Mouse (Mus musculus) erythroblast, embryonic 14.5 days (primary cell): Measurements from ENCODE around the gene Atxn2l. TPM values are rescaled to one million over a fixed set of nuclear protein-coding genes. Genes with fewer than 3 reads are reported as not detected.

Experiments used
- H3K27me3 ChIP-seq: 2 replicates; pipeline ENCODE4 v1.6.1; 2012; ENCODE audit warnings: inconsistent platforms; ENCODE audit not compliant: control insufficient read depth
- H3K36me3 ChIP-seq: 2 replicates; pipeline ENCODE4 v1.6.1; 2012; ENCODE audit warnings: mild to moderate bottlenecking, inconsistent platforms; ENCODE audit not compliant: control insufficient read depth
- H3K4me1 ChIP-seq: 2 replicates; pipeline ENCODE4 v1.6.1; 2012; ENCODE audit warnings: inconsistent platforms; ENCODE audit not compliant: control insufficient read depth
- H3K4me3 ChIP-seq: replicated peaks from 2 replicates; pipeline ENCODE3; 2012; ENCODE audit warnings: moderate library complexity, mild to moderate bottlenecking, inconsistent platforms
- H3K9me3 ChIP-seq: 2 replicates; pipeline ENCODE4 v1.6.1; 2012; ENCODE audit warnings: low read length, inconsistent platforms, mixed read lengths; ENCODE audit not compliant: control insufficient read depth
- GATA1 ChIP-seq: IDR thresholded peaks from 2 replicates; pipeline ENCODE4 v1.6.1; 2012; ENCODE audit warnings: low read length, inconsistent platforms, mixed read lengths
- TAL1 ChIP-seq: IDR thresholded peaks from 3 replicates; pipeline ENCODE4 v1.6.1; 2012; ENCODE audit warnings: low read length, inconsistent platforms, mixed read lengths
- polyA plus RNA-seq: library from polyadenylated mRNA; stranded (reverse); fragments of >175 nt; gene quantifications from 2 replicates; pipeline ENCODE4 v1.2.3, GENCODE M21; 2012

Gene Atxn2l
- polyA plus RNA-seq = 56.8 and 76.8 TPM in 2 replicates

DNA sequence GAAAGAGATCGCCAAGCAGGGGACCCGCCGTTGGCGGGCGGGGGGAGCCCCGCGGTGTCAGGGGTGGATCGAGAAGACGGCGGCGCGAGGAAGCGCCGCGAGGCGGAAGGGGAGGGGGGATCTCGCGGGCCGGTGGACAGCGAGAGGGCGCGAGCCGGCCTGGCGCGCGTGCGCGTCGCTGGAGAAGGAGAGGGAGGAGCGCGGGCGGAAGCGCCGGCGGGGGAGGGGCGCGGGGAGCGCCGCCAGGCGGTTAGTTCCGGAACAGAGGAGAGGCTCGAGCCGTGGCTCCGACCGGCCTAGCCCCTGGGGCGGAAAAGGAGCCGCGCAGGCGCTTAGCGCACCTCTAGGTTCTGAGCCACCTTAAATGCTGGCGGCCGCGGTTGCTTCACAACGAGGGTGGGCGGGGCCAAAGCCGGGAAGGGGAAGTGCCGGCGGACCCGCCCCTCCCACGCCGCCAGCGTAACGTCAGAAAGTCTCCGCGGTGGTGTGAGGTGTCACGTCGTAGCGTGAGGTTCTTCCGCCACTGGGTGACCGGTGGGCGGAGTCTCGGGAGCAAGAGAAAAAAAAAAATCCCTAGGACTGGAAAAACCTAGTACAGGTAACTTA, at the start of gene Atxn2l:
Gene Atxn2l, minus strand, starts transcription at position 165 of the 606 bp plus-strand sequence.
- Histone ChIP-seq H3K27me3 (no peaks in the 10 kb centered on the region), H3K4me1 (peaks cover 32% of the 10 kb centered on the region), H3K36me3 (peaks cover 29% of the 10 kb centered on the region), H3K4me3 (peak within 1 kb of the TSS; percentile 100), H3K9me3 (no peaks in the 10 kb centered on the region)
- TF ChIP-seq TAL1 = no peak
- no peak for TF ChIP-seq GATA1

DNA sequence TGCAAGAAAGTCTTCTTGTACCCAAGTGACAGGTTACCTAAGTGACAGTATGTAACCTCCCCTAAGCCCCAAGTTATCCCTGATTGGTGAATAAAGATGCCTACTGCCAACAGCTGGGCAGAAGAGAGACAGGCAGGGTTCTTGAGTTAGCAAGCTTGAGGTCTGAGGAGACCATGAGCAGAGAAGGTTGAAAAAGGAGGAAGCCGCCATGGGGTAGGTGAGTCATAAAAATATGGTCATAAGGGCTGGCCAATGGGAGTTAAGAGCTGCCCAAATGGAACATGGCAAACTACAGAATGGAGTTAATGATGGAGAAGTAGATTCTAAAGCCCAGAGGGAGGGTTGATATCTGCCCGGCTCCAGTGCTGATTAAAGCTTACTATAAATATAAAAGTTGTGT, 42.4 kb upstream of the Atxn2l start:
- H3K9me3 ChIP-seq = no peaks in the 10 kb centered on the region
- no peak for TF ChIP-seq TAL1
- no peak for TF ChIP-seq GATA1
- H3K4me3 ChIP-seq = no peak overlapping the region
- H3K27me3 ChIP-seq = no peaks in the 10 kb centered on the region
- no peaks in the 10 kb centered on the region for H3K4me1 ChIP-seq
- peaks cover 71% of the 10 kb centered on the region for H3K36me3 ChIP-seq

DNA sequence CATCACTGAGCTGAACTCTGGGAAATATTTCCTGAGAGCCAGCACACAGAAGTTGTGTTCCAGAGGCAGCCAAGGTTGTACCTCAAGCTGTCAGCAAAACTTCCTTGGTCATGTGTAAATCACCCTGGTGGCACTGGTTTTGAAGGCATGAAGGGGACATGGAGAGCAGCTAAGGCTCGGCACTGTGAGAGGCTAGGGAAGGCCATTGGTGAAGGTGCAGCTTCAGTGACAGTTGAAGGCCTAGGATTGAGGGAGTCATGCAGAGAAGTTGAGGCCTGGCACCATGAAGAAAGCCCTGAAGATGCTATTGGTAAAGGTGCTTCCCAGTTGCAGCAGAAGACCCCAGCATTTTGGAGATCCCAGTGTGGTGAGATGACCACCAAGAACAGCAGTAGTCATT, 38.4 kb upstream of the Atxn2l start:
- Histone ChIP-seq H3K27me3 (peaks cover 6% of the 10 kb centered on the region), H3K4me3 (no peak overlapping the region), H3K36me3 (peaks cover 32% of the 10 kb centered on the region), H3K4me1 (no peaks in the 10 kb centered on the region), H3K9me3 (no peaks in the 10 kb centered on the region)
- no peak for TF ChIP-seq GATA1
- no peak for TF ChIP-seq TAL1

DNA sequence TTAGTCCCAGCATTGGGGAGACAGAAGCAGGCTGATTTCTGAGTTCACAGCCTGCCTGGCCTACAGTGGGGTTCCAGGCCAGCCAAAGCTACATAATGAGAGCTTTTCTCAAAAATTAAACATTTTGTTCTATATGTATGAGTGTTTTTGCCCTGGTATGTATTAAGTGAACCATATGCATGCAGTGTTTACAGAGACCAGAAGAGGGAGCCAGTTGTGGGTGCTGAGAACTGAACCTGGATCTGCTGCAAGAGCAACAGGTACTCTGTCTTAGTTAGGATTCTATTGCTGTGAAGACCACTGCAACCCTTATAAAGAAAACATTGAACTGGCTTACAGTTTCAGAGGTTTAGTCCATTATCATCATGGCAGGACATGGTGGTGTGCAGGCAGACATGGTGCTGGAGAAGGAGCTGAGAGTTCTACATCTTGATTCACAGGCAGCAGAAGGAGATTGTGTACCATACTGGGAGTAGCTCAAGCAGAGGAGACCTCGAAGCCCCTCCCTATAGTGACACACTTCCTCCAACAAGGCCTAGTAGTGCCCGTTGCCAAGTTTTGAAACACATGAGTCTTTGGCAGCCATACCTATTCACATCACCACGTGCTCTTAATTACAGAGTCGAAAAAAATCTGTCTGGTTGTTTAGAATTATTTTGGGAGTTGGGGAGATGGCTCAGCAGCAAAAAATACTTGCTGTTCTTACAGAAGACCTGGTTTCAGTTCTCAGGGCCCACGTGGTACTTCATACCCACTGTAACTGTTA, 34.8 kb upstream of the Atxn2l start:
- Histone ChIP-seq H3K4me3 (no peak overlapping the region), H3K4me1 (peaks cover 4% of the 10 kb centered on the region), H3K36me3 (no peaks in the 10 kb centered on the region; the same call in 1 of the 2 replicates), H3K27me3 (peaks cover 28% of the 10 kb centered on the region), H3K9me3 (no peaks in the 10 kb centered on the region)
- TF ChIP-seq GATA1 (no peak), TAL1 (no peak)

DNA sequence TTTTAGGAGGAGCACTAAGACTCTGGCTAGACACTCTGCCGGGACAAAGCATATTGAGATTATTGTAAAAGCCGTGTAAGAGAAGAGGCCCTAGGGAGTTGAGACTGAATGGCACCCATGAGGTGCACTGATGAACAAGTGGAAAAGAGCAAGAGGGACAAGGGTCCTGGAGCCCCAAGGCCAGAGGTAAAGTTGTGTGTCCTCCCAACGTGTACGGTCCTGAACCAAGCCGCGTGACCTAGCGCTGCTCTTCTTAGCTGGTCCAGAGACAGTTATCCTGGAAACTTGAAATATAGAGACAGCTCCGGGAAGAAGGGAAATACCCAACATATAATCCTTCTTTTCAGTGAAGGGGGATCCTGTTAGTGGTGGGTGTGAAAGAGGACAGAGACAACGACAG, 33.2 kb upstream of the Atxn2l start:
- TF ChIP-seq TAL1 (no peak), GATA1 (no peak)
- Histone ChIP-seq H3K4me1 (peaks cover 4% of the 10 kb centered on the region), H3K36me3 (no peaks in the 10 kb centered on the region), H3K27me3 (peaks cover 28% of the 10 kb centered on the region), H3K4me3 (no peak overlapping the region), H3K9me3 (no peaks in the 10 kb centered on the region)

DNA sequence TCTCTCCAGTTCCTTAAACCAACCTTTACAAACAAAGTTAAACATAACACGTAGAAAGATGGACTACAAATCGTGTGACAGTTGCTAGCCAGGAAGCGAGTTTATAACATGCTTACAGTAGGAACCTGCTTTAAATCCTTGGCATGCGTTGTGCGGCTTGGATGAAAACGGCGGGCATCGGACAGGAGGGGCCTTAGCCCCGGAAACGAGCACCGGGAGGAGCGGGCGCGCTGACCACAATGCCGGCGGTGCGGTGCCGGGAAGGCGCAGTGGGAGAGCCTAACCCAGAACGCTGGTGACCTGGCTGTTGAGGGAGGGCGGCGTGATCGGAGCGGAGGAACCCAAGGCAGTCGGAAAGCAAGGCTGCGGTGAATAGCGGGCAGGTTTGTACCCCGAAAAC, 32.5 kb upstream of the Atxn2l start:
- no peak for TF ChIP-seq GATA1
- no peak for TF ChIP-seq TAL1
- Histone ChIP-seq H3K36me3 (no peaks in the 10 kb centered on the region), H3K27me3 (peaks cover 28% of the 10 kb centered on the region), H3K9me3 (no peaks in the 10 kb centered on the region), H3K4me1 (peaks cover 4% of the 10 kb centered on the region), H3K4me3 (peak overlapping the region; percentile 50)

DNA sequence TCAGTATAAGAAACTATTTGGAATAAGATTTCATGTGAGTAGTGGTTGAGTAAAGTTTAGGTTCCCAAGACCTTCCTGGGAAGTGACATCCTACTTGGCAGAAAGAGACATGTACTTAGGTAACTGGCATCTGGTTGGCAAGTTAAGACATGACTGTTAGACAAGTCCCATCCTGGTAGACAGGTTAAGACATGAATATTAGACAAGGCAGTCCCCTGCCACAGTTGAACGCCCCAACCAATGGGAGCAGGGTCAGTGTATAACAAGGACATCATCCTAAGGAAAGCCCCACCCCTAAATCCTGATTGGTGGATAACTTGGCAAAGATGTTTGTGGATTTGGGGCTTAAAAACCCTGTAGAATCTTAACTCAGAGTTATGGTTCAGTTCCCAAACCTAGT, 30.2 kb upstream of the Atxn2l start:
- peaks cover 28% of the 10 kb centered on the region for H3K27me3 ChIP-seq
- H3K9me3 ChIP-seq = no peaks in the 10 kb centered on the region

DNA sequence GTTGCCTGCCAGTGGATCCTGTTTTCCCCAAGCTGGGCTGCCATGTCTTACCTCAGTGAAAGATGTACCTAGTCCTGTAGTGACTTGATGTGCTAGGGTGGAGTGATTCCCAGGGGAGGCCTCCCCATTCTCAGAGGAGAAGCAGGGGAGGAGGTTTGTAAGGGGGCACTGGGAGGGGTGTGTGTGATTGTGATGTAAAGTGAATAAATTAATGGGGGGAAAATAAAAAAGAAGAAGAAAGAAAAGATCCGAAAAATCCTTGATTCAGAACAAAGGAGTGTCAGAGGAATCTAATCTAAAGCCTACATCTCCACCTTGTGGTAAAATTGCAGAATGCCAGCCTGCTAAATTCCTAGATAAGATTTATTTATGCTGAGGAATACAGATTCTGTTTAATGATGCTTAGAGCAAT, 24.9 kb upstream of the Atxn2l start:
- no peak overlapping the region for H3K4me3 ChIP-seq
- peak; percentile 26; the same call in 1 of the 2 replicates for TF ChIP-seq GATA1
- TF ChIP-seq TAL1 = no peak
- no peaks in the 10 kb centered on the region for H3K9me3 ChIP-seq
- no peaks in the 10 kb centered on the region for H3K36me3 ChIP-seq
- no peaks in the 10 kb centered on the region for H3K4me1 ChIP-seq
- H3K27me3 ChIP-seq = peaks cover under 1% of the 10 kb centered on the region; the same call in 1 of the 2 replicates

More for the DNA sequence above, 30.2 kb upstream of the Atxn2l start:
- H3K4me3 ChIP-seq = no peak overlapping the region
- no peaks in the 10 kb centered on the region for H3K36me3 ChIP-seq
- no peak for TF ChIP-seq TAL1
- TF ChIP-seq GATA1 = no peak
- peaks cover 4% of the 10 kb centered on the region for H3K4me1 ChIP-seq

DNA sequence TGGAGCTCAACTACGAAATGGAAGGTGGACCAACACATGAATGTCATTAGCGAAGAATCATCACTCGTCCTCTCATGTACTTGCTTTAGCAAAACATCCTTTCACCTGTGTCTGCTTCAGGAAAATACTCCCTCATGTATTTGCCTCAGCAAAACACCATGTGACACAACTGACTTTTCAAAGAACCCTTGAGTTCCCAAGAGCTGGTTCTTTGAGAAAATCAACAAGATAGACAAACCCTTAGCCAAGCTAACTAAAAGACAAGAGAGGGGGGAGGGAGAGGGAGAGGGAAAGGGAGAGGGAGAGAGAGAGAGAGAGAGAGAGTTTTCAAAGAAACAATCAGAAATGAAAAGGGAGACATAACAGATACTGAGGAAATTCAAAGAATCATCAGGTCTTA, 20.1 kb upstream of the Atxn2l start:
- Histone ChIP-seq H3K27me3 (peaks cover 5% of the 10 kb centered on the region), H3K9me3 (no peaks in the 10 kb centered on the region), H3K4me3 (no peak overlapping the region), H3K4me1 (no peaks in the 10 kb centered on the region), H3K36me3 (no peaks in the 10 kb centered on the region)
- TF ChIP-seq TAL1 (no peak), GATA1 (no peak)
